11 mouse cellular contexts compared by ENCODE assay signal in the genomic region with DNA sequence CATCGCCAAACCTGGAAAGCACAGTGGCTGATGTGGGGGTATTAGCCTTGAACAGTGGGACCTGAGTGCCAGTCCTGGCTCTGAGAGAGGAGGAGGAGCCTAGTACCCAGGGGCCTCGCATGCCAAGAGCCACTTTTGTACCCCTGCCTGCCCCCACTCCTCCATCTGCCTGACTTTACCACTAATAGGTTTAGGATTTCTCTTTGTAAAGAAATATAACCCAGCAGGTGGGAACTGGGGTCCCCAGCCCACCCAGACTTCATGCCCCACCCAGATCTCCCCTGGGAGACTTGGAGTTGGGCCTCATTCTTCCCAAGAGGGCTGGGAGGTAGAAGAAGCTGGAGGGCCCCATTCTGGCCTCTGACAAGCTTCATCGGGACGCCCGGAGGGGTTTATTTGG. TPM values are rescaled to one million over a fixed set of nuclear protein-coding genes. Genes with fewer than 3 reads are reported as not detected.
DNase-seq lines count a peak whose midpoint lies in the region; ATAC-seq and TF ChIP-seq lines count a peak whose summit lies in the region.
"Had no signal": no experiment of that assay in that cellular context is flagged by ENCODE, and none has a peak within 500 bp of the region (broad histone marks: within the 10 kb centered on the region; RNA-seq: fewer than 3 reads in every experiment).

No protein-coding gene starts in this region.

- no peak for TF ChIP-seq CTCF in forebrain, postnatal 0 days (IDR thresholded peaks at IDR 0.05; ENCODE audit: low read depth)

- no peak overlapping the region for H3K4me2 ChIP-seq in limb, embryonic 11.5 days (ENCODE audit: low read depth, severe bottlenecking)
- H3K4me2 ChIP-seq in forebrain, postnatal 0 days (ENCODE audit: low read depth): no peak overlapping the region
- H3K4me2 ChIP-seq in midbrain, embryonic 11.5 days: no peak overlapping the region
- H3K4me2 ChIP-seq in liver, embryonic 11.5 days: no peak overlapping the region
- H3K4me2 ChIP-seq: embryonic facial prominence, embryonic 12.5 days; neural tube, embryonic 13.5 days had no signal

- 0 out of 2 replicates have a peak, but pooled peaks have one; percentile 40 for ATAC-seq in limb, embryonic 11.5 days (ENCODE audit: insufficient number of reproducible peaks, low FRiP score, low TSS enrichment, low read depth)
- peak; percentile 10; the same call in 1 of the 2 replicates for ATAC-seq in forebrain, postnatal 0 days
- peak; percentile 34 for ATAC-seq in midbrain, embryonic 11.5 days (ENCODE audit: low FRiP score)
- ATAC-seq in liver, embryonic 11.5 days (replicated peaks; ENCODE audit: low FRiP score): no peak
- ATAC-seq: CD4-positive, CD25-positive, alpha-beta regulatory T cell, adult 4 months had no signal

- no peak overlapping the region for H3K4me3 ChIP-seq in limb, embryonic 11.5 days (ENCODE audit: low read depth, low read length)
- H3K4me3 ChIP-seq in limb, embryonic 10.5 days: no peak overlapping the region
- H3K4me3 ChIP-seq in forebrain, postnatal 0 days (ENCODE audit: low read depth, low read length): no peak overlapping the region
- no peak overlapping the region for H3K4me3 ChIP-seq in midbrain, embryonic 11.5 days (ENCODE audit: low read depth, low read length)
- H3K4me3 ChIP-seq in liver, embryonic 11.5 days (ENCODE audit: low read depth, low read length): no peak overlapping the region
- H3K4me3 ChIP-seq: embryonic facial prominence, embryonic 12.5 days; megakaryocyte, embryonic 14.5 days; neural tube, embryonic 13.5 days had no signal

- no peaks in the 10 kb centered on the region for H3K27me3 ChIP-seq in limb, embryonic 11.5 days (ENCODE audit: control insufficient read depth, insufficient read depth, low read length)
- no peaks in the 10 kb centered on the region for H3K27me3 ChIP-seq in limb, embryonic 10.5 days (ENCODE audit: low read depth, poor library complexity, severe bottlenecking)
- no peaks in the 10 kb centered on the region for H3K27me3 ChIP-seq in forebrain, postnatal 0 days (ENCODE audit: insufficient read depth, low read length)
- no peaks in the 10 kb centered on the region for H3K27me3 ChIP-seq in midbrain, embryonic 11.5 days (ENCODE audit: control insufficient read depth, insufficient read depth, low read length)
- H3K27me3 ChIP-seq in liver, embryonic 11.5 days (replicated peaks; ENCODE audit: control insufficient read depth, insufficient read depth, low read length): no peaks in the 10 kb centered on the region
- H3K27me3 ChIP-seq: embryonic facial prominence, embryonic 12.5 days had no signal

- H3K9me3 ChIP-seq in limb, embryonic 11.5 days (ENCODE audit: control insufficient read depth, low read length): no peaks in the 10 kb centered on the region
- no peaks in the 10 kb centered on the region for H3K9me3 ChIP-seq in limb, embryonic 10.5 days (replicated peaks)
- H3K9me3 ChIP-seq in forebrain, postnatal 0 days (ENCODE audit: low read length): no peaks in the 10 kb centered on the region
- H3K9me3 ChIP-seq in midbrain, embryonic 11.5 days (ENCODE audit: control insufficient read depth, low read length): no peaks in the 10 kb centered on the region
- no peaks in the 10 kb centered on the region for H3K9me3 ChIP-seq in liver, embryonic 11.5 days (ENCODE audit: control insufficient read depth, low read length)
- H3K9me3 ChIP-seq: embryonic facial prominence, embryonic 12.5 days; megakaryocyte, embryonic 14.5 days; neural tube, embryonic 13.5 days had no signal

- H3K9ac ChIP-seq in limb, embryonic 11.5 days (ENCODE audit: low read length): no peak overlapping the region
- no peak overlapping the region for H3K9ac ChIP-seq in forebrain, postnatal 0 days
- no peak overlapping the region for H3K9ac ChIP-seq in midbrain, embryonic 11.5 days (ENCODE audit: low read length)
- no peak overlapping the region for H3K9ac ChIP-seq in liver, embryonic 11.5 days (ENCODE audit: low read depth, low read length)
- H3K9ac ChIP-seq: embryonic facial prominence, embryonic 12.5 days; neural tube, embryonic 13.5 days had no signal

- no peak for DNase-seq in limb, embryonic 11.5 days (ENCODE audit: low spot score)
- no peak for DNase-seq in limb, embryonic 10.5 days (ENCODE audit: low spot score)
- peak; percentile 18 for DNase-seq in forebrain, postnatal 0 days
- peak; percentile 89 for DNase-seq in midbrain, embryonic 11.5 days (ENCODE audit: low spot score, missing footprints)
- DNase-seq in urinary bladder, postnatal 25 days (ENCODE audit: low spot score): no peak
- no peak for DNase-seq in kidney, postnatal 36 days
- DNase-seq in liver, embryonic 11.5 days (ENCODE audit: low spot score): no peak

- 76% methylated on average over 5 of the region's 5 CpGs for WGBS in limb, embryonic 11.5 days
- WGBS in limb, embryonic 10.5 days: 88% methylated on average over 5 of the region's 5 CpGs
- 21% methylated on average over 5 of the region's 5 CpGs for WGBS in forebrain, postnatal 0 days
- WGBS in midbrain, embryonic 11.5 days: 38% methylated on average over 5 of the region's 5 CpGs
- 85% methylated on average over 5 of the region's 5 CpGs for whole genome bisulfite sequencing in liver, embryonic 11.5 days

- H3K27ac ChIP-seq in limb, embryonic 11.5 days (replicated peaks; ENCODE audit: low read depth, low read length): no peak overlapping the region
- no peak overlapping the region for H3K27ac ChIP-seq in limb, embryonic 10.5 days
- peak overlapping the region; percentile 3; the same call in 1 of the 2 replicates for H3K27ac ChIP-seq in forebrain, postnatal 0 days (ENCODE audit: low read depth, low read length)
- no peak overlapping the region; the same call in 1 of the 2 replicates for H3K27ac ChIP-seq in midbrain, embryonic 11.5 days (ENCODE audit: low read depth, low read length)
- no peak overlapping the region for H3K27ac ChIP-seq in liver, embryonic 11.5 days (ENCODE audit: low read depth, low read length)
- H3K27ac ChIP-seq: embryonic facial prominence, embryonic 12.5 days; neural tube, embryonic 13.5 days had no signal

- H3K36me3 ChIP-seq in limb, embryonic 11.5 days (ENCODE audit: control insufficient read depth, insufficient read depth, low read length): no peaks in the 10 kb centered on the region
- H3K36me3 ChIP-seq in limb, embryonic 10.5 days: no peaks in the 10 kb centered on the region
- no peaks in the 10 kb centered on the region for H3K36me3 ChIP-seq in forebrain, postnatal 0 days (ENCODE audit: insufficient read depth)
- H3K36me3 ChIP-seq in midbrain, embryonic 11.5 days (ENCODE audit: control insufficient read depth, insufficient read depth, low read length): no peaks in the 10 kb centered on the region
- H3K36me3 ChIP-seq in liver, embryonic 11.5 days (ENCODE audit: control insufficient read depth, insufficient read depth, low read length): no peaks in the 10 kb centered on the region
- H3K36me3 ChIP-seq: embryonic facial prominence, embryonic 12.5 days; neural tube, embryonic 13.5 days had no signal

- no peaks in the 10 kb centered on the region; the same call in 1 of the 2 replicates for H3K4me1 ChIP-seq in limb, embryonic 11.5 days (ENCODE audit: control insufficient read depth, insufficient read depth, low read length)
- H3K4me1 ChIP-seq in limb, embryonic 10.5 days: peaks cover 28% of the 10 kb centered on the region
- 0 out of 2 replicates have a peak, but pooled peaks cover 3% of the 10 kb centered on the region for H3K4me1 ChIP-seq in forebrain, postnatal 0 days (ENCODE audit: insufficient read depth)
- H3K4me1 ChIP-seq in midbrain, embryonic 11.5 days (ENCODE audit: control insufficient read depth, insufficient read depth, low read length): peaks cover 46% of the 10 kb centered on the region
- H3K4me1 ChIP-seq in liver, embryonic 11.5 days (replicated peaks; ENCODE audit: control insufficient read depth, insufficient read depth, low read length): no peaks in the 10 kb centered on the region
- H3K4me1 ChIP-seq: megakaryocyte, embryonic 14.5 days had no signal

RNA-seq across cellular contexts. Expression of a gene that starts 56.3 kb away (rescaled TPM):
- polyA plus RNA-seq in limb, embryonic 11.5 days (2014; fragmentation: Nextera tagmentation; extraction: Ambion mirVana): 31.9 and 34.8 TPM in 2 replicates
- polyA plus RNA-seq in limb, embryonic 10.5 days (2016; fragmentation: Nextera tagmentation; extraction: Ambion mirVana): 46.7 and 74.5 TPM in 2 replicates
- 59.4 and 75.5 TPM in 2 replicates for total RNA-seq in forebrain, postnatal 0 days (2014; rRNA removed)
- 84.0 and 86.5 TPM in 2 replicates for polyA plus RNA-seq in forebrain, postnatal 0 days (2015; fragmentation: Nextera tagmentation; extraction: Ambion mirVana)
- polyA plus RNA-seq in midbrain, embryonic 11.5 days (2014; fragmentation: Nextera tagmentation; extraction: Ambion mirVana): 117 and 124 TPM in 2 replicates
- polyA plus RNA-seq in liver, embryonic 11.5 days (2014; fragmentation: Nextera tagmentation; extraction: Ambion mirVana): 5.3 and 5.6 TPM in 2 replicates
- polyA plus RNA-seq: CD4-positive, CD25-positive, alpha-beta regulatory T cell, adult 4 months had no signal

Comparison
In these comparisons a context has a peak if more than half of its experiments do, and no peak if none do; other contexts are left out.
1. DNase-seq: peak in forebrain, postnatal 0 days (single experiment) and midbrain, embryonic 11.5 days (single experiment); none in limb, embryonic 11.5 days (single experiment), limb, embryonic 10.5 days (single experiment), urinary bladder, postnatal 25 days (single experiment), kidney, postnatal 36 days (0 of 2) and liver, embryonic 11.5 days (single experiment).